Mouse (Mus musculus): ENCODE results near the gene Stk33.
A peak's percentile ranks its signal among the peaks of the same experiment; 100 is the strongest.
"Not testable (repeated sequence)": the region's sequence is repeated elsewhere in the genome, so short reads cannot be mapped to it uniquely, and the experiment has no call there.

Gene Stk33

DNA sequence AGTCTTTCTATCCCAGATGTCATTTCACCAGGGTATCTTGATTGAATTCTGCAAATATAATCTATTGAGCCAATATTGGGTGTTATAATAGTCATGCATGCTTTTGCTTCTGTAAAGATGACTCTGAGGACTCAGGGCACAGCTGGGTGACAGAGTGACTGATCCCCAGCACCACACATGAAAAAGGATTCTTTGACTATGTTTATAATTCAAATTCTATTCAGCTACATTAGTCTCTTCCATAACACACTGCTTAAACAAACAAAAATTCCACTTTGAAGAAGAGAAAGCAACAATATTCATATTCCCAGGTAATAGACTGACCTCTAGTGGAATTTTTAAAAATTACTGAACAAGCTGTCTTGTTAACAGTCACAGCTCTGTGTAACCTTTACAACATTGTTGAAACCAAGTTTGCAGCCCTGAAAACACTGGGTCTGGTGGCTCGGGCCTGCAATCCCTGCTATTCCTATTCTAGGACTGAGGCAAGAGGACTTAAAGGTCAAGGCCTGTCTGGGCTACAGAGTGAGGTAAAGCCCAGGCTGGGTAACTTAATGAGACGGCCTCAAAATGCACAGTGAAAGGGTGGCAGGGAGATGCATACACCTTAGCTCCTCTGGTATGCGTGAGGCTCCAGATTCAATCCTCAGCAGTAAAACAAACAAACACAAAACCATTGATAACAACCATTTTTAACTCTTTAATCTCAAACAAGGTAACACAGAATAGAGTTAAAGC lies 14.3 kb downstream of the Stk33 start:
- no peaks in the 10 kb centered on the region for H3K27me3 ChIP-seq (ENCODE audit: control insufficient read depth, insufficient read depth, low read length, poor library complexity, severe bottlenecking)
- DNase-seq (ENCODE audit: low read depth, low spot score), result peak; percentile 28

DNA sequence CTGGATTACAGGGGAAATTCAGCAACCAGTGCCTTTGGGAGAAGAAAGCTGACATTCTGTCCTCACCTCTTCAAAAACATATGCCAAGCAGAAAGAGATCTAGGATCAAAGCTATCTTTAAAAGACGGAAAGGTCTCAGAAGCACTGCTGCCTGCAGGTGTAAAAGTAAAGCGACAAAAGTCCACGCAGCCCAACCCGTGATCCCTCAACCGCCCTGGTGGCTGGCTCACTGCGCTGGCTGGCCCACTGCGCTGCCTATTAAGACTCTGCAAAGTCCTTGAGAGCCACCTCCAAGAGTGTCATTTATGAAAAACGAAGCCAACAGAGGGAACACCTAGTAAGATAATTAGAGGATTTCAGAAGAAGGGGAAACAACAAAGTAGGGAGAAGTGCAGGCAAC lies 16.1 kb downstream of the Stk33 start:
- Histone ChIP-seq H3K27me3 (ENCODE audit: control insufficient read depth, insufficient read depth, low read length, poor library complexity, severe bottlenecking) (no peaks in the 10 kb centered on the region), H3K36me3 (ENCODE audit: control insufficient read depth, insufficient read depth, low read length, poor library complexity, severe bottlenecking) (no peaks in the 10 kb centered on the region)
- no peak for DNase-seq (ENCODE audit: low read depth, low spot score)

More for the DNA sequence above, 14.3 kb downstream of the Stk33 start:
- no peaks in the 10 kb centered on the region for H3K36me3 ChIP-seq (ENCODE audit: control insufficient read depth, insufficient read depth, low read length, poor library complexity, severe bottlenecking)

DNA sequence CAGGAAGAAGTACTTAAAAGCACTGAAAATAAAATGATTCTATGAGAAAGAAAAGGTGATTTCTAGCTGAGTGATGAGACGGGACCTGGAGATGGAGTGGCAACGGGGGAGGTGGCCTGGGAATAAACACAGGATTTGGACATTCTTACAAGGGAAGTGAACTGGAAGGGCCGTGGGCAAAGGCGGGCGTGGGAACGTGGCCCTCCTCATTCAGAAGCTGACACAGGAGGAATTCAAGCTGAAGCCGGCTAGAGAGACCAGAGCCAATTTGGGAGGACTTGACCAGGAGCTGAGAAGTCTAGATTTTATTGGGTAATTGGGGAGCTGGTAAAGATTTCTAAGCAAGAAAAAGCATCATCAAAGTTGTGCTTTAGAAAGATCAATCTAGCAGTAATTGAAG lies 33.4 kb downstream of the Stk33 start:
- no peaks in the 10 kb centered on the region for H3K36me3 ChIP-seq (ENCODE audit: control insufficient read depth, insufficient read depth, low read length, poor library complexity, severe bottlenecking)
- H3K27me3 ChIP-seq (ENCODE audit: control insufficient read depth, insufficient read depth, low read length, poor library complexity, severe bottlenecking), result no peaks in the 10 kb centered on the region
- DNase-seq (ENCODE audit: low read depth, low spot score), result no peak

DNA sequence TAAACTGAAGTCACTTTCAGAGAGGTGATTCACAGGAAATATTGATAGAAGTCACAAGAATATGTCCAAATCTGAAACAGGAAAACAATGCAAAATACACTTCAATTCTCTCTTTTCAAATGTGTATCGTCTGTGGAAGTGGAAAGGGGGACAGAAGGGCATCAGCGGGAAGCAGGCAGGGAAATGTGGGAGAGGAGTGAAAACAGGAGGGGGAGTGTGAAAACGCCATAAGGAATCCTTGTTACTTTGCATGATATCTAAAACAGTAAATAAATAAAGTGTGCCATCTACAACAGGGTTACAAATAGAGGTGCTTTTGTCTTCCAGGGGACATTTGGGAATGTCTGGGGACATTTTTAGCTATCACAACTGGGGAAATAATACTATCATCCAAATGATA lies 39.6 kb downstream of the Stk33 start:
- DNase-seq (ENCODE audit: low read depth, low spot score), result no peak
- no peaks in the 10 kb centered on the region for H3K36me3 ChIP-seq (ENCODE audit: control insufficient read depth, insufficient read depth, low read length, poor library complexity, severe bottlenecking)
- H3K27me3 ChIP-seq (ENCODE audit: control insufficient read depth, insufficient read depth, low read length, poor library complexity, severe bottlenecking), result no peaks in the 10 kb centered on the region

DNA sequence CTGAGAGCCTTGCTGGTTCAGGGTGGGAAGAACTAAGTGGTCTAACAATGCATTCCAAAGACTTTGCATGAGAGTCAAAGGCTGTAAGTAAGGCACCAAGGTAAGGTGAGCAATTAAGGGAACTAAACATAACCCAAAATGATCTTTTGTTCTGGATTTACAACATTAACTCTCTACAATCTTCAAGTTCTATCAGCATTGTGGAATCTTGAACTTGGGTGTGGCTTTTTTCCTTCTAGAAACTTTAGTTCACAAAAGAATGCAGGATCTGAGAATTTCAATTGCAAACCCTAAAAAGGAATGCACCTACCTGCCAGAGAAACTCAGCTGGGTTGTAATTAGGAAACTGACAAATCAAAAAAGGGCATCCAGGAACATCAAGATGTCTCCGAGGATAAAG lies 57.8 kb downstream of the Stk33 start:
- DNase-seq (ENCODE audit: low read depth, low spot score), result no peak
- H3K27me3 ChIP-seq (ENCODE audit: control insufficient read depth, insufficient read depth, low read length, poor library complexity, severe bottlenecking), result no peaks in the 10 kb centered on the region
- no peaks in the 10 kb centered on the region for H3K36me3 ChIP-seq (ENCODE audit: control insufficient read depth, insufficient read depth, low read length, poor library complexity, severe bottlenecking)

DNA sequence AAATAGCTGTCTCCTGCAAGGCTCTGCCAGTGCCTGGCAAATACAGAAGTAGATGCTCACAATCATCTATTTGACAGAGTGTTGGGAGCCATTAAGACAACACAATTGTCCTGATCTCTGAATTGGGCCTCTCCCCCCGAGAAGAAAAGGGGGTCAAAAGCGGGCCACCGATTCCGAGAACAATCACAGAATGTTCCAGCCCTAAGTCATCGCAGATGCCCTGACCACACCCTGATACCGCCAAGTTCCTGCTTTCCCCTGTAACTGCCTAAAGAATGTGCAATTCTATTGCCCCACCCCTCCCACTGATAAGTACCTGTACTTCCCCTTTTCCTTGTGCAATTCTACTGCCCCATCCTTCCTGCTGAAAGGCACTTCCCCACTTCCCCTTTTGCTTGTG lies 65.3 kb downstream of the Stk33 start:
- H3K27me3 ChIP-seq (ENCODE audit: control insufficient read depth, insufficient read depth, low read length, poor library complexity, severe bottlenecking); H3K36me3 ChIP-seq (ENCODE audit: control insufficient read depth, insufficient read depth, low read length, poor library complexity, severe bottlenecking); DNase-seq (ENCODE audit: low read depth, low spot score): not testable (repeated sequence)

DNA sequence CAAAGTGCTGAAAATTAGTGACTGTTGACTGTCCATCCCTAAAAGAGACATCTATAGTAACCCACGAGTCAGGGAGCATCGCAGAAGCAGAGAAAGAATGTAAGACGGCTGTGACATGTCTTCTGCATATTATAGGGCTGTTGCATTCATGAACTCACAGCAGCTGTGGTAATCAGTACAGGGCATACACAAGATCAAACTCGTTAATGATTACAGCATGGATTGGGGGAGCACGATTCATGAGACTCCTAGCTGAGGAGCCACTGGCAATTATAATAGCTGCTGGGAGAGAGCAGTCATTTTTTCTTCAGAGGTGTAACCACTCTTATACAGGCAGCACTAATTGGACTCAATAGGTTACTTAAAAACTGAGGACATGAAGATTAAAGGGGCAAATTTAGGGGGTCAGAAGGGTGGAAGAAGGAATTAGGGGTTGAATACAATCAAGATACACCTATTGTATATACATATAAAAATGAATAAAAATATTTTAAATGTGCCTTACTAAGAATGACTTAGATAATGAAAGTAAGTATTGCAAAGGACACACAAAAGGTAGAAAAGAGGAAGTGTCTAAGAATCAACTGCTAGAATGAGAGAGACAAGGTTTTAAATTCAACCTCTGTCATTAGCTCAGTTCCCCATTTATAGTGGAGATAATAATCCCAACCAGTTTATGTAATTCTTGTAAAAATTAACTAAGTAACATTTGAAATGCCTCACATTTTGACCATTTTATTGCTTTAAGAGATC lies 80.3 kb downstream of the Stk33 start:
- Histone ChIP-seq H3K27me3 (ENCODE audit: control insufficient read depth, insufficient read depth, low read length, poor library complexity, severe bottlenecking) (no peaks in the 10 kb centered on the region), H3K36me3 (ENCODE audit: control insufficient read depth, insufficient read depth, low read length, poor library complexity, severe bottlenecking) (no peaks in the 10 kb centered on the region)
- peak; percentile 27 for DNase-seq (ENCODE audit: low read depth, low spot score)

DNA sequence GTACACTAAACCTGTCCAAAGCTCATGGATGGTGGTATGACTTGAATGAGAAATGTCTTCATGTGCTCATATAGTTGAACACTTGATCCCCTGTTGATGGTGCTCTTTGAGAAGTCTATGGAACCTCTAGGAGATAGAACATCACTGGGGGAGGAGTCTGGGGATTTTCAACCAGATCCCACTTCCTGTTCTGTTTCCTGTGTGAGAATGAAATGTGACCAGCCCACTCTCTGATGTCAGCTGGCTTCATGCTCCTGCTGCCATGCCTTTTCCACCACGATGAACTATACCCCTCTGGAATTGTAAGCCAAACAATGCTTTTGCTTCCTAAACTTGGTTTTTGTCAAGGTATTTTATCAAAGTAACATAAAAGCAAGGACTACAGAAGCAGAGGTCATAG lies 81.0 kb downstream of the Stk33 start:
- DNase-seq (ENCODE audit: low read depth, low spot score), result peak; percentile 25
- Histone ChIP-seq H3K27me3 (ENCODE audit: control insufficient read depth, insufficient read depth, low read length, poor library complexity, severe bottlenecking) (no peaks in the 10 kb centered on the region), H3K36me3 (ENCODE audit: control insufficient read depth, insufficient read depth, low read length, poor library complexity, severe bottlenecking) (no peaks in the 10 kb centered on the region)

DNA sequence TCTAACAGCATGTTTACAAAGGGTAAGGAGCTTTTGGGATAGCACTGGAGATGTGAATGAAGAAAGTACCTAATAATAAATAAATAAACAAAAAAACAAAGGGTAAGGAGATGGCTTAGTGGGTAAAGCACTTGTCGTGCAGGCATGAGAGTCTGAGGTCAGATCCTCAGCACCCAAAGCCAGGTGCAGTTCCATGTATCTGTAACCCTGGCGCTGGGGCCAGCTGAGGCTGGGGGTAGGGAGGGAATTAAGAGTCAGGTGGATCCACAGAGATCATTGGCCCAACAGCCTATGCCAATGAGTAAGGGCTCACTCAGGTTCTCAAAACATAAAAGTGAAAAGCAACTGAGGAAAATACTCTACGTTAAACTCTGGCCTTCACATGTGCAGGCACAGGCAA lies 91.6 kb downstream of the Stk33 start:
- no peak for DNase-seq (ENCODE audit: low read depth, low spot score)
- no peaks in the 10 kb centered on the region for H3K36me3 ChIP-seq (ENCODE audit: control insufficient read depth, insufficient read depth, low read length, poor library complexity, severe bottlenecking)
- no peaks in the 10 kb centered on the region for H3K27me3 ChIP-seq (ENCODE audit: control insufficient read depth, insufficient read depth, low read length, poor library complexity, severe bottlenecking)

DNA sequence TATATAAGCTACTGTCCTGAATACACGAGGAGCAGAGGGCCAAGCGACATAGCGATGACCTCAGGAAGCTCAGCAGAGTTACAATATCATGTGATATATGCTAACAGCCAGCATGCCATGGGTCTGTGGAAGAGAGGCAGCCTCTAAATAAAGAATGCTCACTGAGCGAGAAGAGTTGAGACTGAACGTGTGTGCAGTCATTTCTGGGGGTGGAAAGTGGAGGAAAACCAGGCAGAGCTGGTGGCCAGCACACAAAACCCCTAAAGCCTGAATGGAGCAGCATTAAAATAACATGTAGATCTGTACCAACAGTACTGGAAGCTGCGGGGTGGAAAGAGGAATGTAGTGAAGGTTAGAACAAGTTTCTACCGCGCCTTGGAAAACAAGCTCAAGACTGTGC lies 107.2 kb downstream of the Stk33 start:
- H3K27me3 ChIP-seq (ENCODE audit: control insufficient read depth, insufficient read depth, low read length, poor library complexity, severe bottlenecking), result no peaks in the 10 kb centered on the region
- no peaks in the 10 kb centered on the region for H3K36me3 ChIP-seq (ENCODE audit: control insufficient read depth, insufficient read depth, low read length, poor library complexity, severe bottlenecking)
- no peak for DNase-seq (ENCODE audit: low read depth, low spot score)

DNA sequence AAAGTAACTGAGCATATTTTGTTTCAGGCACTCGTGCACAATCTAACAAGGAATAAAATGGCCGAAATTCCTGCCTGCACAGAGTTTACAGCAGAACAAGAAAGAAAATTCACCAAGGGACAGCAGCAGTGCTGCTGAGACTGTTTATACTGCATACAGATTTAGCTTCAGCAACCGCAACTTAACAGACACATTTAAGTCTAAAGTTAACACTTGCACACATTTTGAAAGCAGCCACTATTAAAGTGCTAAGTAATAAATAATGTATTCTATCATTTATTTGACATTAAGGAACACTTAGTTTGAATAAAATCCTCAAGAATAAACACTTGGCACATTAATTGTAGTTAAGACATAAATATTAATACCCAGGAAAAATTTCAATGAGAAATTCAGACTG lies 110.1 kb downstream of the Stk33 start:
- no peaks in the 10 kb centered on the region for H3K27me3 ChIP-seq (ENCODE audit: control insufficient read depth, insufficient read depth, low read length, poor library complexity, severe bottlenecking)
- no peaks in the 10 kb centered on the region for H3K36me3 ChIP-seq (ENCODE audit: control insufficient read depth, insufficient read depth, low read length, poor library complexity, severe bottlenecking)
- DNase-seq (ENCODE audit: low read depth, low spot score), result no peak

DNA sequence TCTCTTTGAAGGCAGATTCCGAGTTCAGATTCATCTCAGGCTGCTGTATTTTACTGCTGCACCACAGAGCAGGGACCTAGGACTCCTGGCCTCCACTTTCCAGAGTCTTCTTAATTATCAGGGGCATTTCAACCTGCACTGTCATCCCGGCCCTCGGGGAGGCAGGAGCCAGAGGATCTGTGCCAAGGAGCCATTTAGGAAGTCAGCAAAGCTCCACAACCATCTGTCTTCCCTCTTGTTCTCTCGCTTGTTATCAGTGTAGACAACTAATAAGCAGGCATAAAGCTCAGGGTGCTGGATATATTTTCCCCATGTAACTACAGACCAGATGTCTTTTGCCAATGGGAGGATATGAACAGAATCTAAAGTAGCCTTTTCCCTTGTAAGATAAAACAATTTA lies 112.1 kb downstream of the Stk33 start:
- no peaks in the 10 kb centered on the region for H3K27me3 ChIP-seq (ENCODE audit: control insufficient read depth, insufficient read depth, low read length, poor library complexity, severe bottlenecking)
- no peak for DNase-seq (ENCODE audit: low read depth, low spot score)

DNA sequence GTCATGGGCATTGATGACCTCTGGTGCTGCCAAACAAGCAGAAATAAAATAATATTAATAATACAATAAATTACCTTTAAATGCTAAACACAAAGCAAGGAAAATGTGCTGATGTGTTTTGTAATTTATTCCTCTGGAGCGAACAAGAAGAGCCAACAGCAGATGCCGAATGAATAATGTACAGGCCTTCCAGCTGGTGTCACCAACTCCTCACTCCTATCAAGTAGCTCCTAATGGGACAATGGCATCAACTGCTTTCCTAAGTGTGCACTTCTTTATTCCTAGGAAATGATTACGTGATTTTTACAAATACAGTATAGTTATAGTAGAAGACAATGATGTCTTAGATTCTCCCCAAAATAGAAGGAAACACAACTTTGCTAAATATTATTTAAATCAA lies 113.2 kb downstream of the Stk33 start:
- no peaks in the 10 kb centered on the region for H3K36me3 ChIP-seq (ENCODE audit: control insufficient read depth, insufficient read depth, low read length, poor library complexity, severe bottlenecking)
- DNase-seq (ENCODE audit: low read depth, low spot score), result no peak
- H3K27me3 ChIP-seq (ENCODE audit: control insufficient read depth, insufficient read depth, low read length, poor library complexity, severe bottlenecking), result no peaks in the 10 kb centered on the region

More for the DNA sequence above, 112.1 kb downstream of the Stk33 start:
- H3K36me3 ChIP-seq (ENCODE audit: control insufficient read depth, insufficient read depth, low read length, poor library complexity, severe bottlenecking), result no peaks in the 10 kb centered on the region

DNA sequence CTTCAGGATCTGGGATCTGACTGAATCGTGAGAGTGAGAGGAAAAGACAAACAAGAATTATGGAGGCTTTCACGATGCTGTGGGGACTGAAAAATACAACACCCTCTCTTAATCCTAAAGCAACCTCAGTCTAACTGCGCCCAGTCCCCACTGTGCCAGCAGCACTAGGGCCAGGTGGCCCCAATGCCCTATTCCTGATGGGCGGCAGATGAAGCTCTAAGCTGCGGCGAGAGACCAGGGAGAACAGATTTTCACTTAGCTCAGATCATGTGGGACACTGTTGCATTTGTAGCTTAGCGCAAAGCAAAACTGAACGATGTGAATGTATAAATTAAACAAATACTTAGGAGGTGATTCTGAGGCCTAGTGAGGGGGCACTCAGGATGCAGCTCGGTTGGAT lies 113.7 kb downstream of the Stk33 start:
- DNase-seq (ENCODE audit: low read depth, low spot score), result no peak
- H3K27me3 ChIP-seq (ENCODE audit: control insufficient read depth, insufficient read depth, low read length, poor library complexity, severe bottlenecking), result no peaks in the 10 kb centered on the region
- no peaks in the 10 kb centered on the region for H3K36me3 ChIP-seq (ENCODE audit: control insufficient read depth, insufficient read depth, low read length, poor library complexity, severe bottlenecking)

DNA sequence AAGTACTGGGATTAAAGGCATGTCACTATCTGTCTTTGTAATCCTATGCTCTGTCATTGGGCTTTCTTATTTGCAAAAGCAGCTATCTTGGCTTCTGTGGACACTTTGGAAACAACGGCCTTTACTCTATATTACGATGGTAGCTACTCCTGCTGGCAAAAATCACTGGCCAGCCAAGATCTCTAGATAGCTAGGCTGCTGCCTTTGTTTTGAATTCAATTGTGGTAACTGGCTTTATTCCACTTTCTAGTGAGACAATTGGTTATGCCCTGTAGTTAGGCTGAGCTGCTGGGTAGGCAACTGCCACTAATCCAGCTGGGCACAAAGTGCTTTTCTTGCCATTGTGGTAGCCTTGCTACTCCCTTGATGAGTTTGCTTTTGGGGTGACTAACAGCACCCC lies 129.4 kb downstream of the Stk33 start:
- DNase-seq (ENCODE audit: low read depth, low spot score), result no peak
- H3K27me3 ChIP-seq (ENCODE audit: control insufficient read depth, insufficient read depth, low read length, poor library complexity, severe bottlenecking), result no peaks in the 10 kb centered on the region; the same call in 1 of the 2 replicates
- H3K36me3 ChIP-seq (ENCODE audit: control insufficient read depth, insufficient read depth, low read length, poor library complexity, severe bottlenecking), result no peaks in the 10 kb centered on the region
